Mouse (Mus musculus): Measurements from ENCODE around the gene Auts2.

The Auts2 gene

DNA sequence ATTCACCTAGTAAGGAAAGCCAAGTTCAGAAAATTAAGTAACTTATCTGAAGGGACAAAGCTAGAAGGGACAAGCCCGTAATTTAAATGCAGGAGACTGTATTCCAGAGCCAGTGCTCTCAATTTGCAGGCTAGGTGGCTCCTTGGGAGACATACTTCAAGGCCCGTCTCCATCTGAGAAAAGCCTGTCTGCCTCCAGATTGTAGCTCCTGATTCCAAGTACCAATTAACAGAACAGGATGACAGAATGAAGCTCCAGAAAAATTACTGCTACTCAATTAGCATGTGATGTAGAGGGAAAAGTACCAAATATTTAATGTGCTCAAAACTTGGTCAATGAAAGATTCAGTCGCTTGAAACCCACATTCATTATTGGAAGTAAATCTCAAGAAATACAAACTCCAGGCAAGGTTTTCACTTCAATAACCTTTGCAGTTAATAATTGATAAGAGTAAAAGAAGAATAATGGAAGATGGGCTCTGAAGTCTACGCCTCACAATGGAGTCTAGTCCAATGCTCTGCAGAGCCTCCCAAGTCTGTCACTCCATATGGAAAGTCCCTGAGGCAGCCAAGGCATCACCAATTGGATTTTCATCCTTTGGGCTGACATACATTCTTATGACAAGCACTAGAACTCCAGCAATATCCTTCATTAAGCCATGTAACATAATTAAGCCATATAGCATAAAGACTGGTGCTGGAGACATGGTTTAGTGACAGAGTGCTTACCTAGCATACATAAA lies 97.8 kb downstream of the Auts2 start:
- DNase-seq = no peak

DNA sequence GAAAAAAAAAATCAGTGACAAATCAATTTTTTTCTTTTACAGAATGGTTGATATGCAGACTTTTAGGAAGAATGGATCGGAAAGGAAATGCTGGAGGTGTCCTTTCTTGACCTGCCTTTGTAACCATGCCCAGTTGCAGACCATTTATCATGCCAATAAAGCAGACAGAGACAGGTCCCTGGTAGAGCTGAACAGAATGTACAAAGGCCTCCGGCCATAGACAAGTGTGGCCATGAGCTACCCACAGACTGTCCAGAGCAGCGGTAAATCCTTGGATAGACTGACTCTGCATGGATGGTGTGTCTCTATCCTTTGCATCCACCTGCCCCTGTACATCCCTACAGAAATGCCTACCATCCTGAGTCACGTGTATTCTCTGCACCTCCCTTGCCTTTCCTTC lies 100.2 kb downstream of the Auts2 start:
- DNase-seq = no peak

DNA sequence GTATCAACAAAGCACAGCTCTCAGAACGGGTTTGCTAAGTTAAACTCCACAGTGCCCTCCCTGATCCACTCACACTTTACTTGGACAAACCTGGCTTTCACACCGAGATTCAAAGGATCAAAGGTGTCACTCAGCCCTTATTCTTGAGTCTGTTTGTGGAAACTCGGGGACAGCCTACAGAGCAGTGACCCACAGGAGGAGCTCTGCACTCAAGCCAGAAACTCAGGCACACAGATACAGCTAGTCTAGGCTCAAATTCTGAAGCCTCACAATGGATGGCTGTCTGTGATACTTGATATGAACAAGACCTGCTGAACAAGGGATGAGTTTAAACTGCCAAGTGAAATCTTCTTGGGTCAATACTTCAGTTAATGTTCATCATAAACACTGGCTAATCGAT lies 104.7 kb downstream of the Auts2 start:
- DNase-seq = no peak

DNA sequence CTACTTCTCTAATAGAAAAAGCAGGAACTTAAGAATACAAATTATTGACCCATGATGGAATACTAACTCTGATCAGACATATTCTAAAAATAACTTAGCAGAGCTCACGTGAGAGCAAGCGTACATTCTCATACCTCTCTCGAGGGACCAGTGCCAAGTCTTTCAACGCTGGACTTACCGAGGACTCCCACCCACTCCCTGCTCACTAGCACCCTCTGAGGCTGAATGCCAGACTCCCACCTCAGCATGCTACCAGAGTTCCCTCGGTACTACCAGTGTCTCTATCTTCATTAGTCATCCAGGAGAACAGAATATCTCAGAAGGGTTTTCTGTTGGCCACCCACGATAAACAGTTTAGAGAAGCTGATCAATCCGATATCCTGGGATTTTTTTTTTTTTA lies 105.2 kb downstream of the Auts2 start:
- no peak for DNase-seq

DNA sequence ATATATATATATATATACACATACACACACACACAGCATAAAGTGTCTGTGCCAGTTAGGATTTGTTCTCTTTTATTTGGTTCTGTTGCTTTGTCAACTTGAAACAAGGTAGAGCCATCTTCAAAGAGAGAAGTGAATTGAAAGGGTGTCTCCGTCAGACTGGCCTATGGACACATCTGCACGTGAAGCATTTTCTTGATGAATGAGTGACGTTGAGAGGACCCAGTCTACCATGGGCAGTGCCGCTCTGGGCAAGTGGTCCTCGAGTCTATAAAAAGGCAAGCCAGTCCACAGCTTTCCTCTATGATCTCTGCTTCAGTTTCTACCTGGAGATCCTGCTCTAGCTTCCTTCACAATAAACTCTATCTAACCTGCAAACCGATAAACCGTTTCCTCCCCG lies 105.7 kb downstream of the Auts2 start:
- DNase-seq = no peak

DNA sequence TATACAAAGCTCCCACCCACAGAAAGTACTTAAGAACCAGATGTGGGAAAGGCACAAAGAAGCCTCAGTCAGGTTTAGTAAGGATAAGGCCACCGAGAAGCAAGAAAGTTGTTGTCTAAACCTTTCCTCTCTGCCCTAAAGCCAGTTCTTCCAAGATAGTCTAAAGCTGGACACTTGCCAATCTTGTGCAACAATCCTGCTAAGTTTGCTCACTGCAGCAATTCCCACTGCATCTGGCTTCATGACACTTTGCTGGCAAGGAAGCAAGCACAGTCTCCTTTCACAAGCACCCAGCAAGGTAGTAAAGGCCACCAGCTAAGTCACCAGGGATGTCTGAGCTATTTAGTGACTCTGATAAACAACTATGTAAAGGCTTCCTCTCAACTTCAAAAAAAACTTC lies 106.2 kb downstream of the Auts2 start:
- no peak for DNase-seq

DNA sequence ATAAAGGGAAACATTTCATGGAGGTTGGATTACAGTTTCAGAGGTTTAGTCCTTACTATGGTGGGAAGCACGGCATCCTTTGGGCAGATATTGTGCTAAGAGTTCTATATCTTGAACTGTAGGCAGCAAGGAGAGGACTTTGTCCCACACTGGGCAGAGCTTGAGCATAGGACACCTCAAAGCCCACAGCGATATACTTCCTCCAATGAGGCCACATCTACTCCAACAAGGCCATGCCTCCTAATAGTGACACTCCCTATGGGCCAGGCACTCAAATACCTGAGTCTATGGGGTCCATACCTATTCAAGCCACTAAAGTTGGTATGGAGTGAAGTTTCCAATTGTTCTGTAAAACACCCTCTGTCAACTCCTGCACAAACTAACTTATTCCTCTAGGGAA lies 106.7 kb downstream of the Auts2 start:
- DNase-seq = no peak

DNA sequence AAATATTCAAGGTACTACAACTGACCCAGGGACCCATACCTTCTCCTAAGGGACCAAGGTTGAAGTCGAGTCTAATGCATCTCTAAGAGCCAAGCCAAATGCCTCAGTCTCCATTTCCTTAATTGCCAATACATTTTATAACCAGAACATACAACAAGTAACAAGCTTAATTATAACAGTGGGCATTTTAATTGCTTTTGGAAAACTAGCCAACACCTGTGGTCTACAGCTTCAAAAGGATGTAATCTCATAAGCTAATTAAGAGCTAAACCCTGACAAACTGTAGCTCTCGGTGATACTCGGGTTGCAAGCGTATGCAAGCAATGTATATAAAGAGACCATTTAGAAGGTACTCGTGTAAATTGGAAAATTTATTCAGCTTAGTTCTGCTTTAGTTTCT lies 107.7 kb downstream of the Auts2 start:
- no peak for DNase-seq

DNA sequence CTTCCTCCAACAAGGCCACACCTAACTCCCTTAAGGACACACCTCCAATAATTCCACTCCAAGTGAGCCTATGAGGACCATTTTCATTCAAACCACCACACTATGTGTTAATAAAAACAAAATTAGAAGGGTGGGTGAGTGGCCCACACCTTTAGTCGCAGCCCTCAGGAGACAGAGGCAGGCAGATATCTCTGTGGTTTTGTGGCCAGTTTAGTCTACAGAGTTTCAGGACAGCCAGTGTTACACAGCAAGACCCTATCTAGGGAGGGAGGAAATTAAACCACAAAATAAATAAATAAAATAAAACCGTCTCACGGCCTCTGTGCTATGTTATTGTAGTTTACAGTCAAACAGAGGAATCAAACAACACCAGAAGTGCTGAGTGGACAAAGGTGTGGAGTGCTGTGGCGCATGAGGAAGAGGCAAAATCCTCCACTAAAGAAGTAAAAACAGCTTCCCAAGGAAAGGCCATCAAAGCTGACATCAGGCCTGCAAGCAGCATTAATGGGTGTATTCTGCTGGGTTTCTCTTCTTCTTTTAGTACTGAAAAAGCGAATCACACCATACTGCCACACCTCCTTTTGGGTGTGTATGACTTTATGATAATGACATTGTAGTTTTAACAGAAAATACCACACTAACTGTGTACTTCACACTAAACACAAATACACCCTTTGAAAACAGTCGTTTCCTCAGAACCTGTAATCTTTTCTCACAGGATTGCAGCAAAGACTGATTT lies 109.6 kb downstream of the Auts2 start:
- DNase-seq = no peak

DNA sequence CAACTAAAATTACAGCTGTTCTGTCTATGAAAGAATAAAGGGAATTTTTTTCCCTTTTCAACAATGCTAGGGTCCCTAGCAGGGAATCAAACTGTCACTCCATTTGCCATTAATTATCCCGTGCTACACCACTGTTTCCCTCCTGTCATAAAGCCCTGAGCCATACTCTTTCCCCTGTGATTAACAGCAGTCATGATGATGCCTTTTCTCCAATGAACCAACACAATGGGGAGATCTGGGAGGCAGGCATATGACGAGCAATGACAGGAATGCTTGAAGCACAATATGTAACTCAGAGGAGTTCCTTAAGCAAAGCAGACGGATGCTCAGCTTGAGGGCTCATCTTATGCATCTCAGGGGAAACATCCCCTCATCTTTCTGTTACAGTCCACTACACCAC lies 113.8 kb downstream of the Auts2 start:
- no peak for DNase-seq

DNA sequence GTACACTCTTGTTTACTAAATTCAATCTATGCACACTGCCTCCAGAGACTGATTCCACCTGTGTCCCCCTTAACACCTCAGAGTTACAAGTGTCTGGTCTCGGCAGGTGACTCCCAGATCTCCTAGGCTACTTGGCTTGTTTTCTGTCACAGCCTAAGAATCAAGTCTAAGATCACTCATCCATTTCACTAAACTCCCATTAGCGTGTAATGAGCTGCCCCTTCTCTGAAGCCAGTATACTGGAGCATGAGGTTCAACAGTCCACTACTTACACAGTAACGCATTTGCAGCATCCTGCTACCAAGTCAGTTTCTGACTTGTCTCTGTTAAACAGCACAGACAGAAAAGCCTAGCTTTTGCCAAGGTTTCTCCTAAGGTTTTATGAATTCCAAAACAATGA lies 116.8 kb downstream of the Auts2 start:
- no peak for DNase-seq

DNA sequence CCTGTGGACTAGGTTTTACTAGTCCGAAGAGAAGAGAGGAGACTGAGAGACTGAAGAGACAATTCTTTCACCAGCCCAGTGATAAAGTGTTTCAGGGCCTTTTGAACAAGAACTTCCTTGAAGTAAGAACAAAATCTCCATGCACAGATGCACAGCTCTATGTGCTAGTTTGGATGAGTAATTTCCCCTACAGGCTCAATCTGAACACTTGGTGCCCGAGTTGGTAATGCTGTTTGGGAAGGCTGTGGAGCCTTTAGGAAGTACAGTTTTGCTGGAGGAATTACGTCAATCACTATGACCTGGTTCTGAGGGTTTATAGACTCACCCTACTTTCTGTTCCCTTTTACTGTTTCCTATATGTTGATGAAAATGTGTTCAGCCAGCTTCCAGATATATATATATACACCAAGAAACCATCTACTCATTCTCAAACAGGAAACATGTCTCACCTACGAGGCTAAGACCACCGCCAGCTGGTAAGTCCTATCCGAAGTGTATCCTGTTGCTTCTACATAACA lies 117.3 kb downstream of the Auts2 start:
- no peak for DNase-seq

DNA sequence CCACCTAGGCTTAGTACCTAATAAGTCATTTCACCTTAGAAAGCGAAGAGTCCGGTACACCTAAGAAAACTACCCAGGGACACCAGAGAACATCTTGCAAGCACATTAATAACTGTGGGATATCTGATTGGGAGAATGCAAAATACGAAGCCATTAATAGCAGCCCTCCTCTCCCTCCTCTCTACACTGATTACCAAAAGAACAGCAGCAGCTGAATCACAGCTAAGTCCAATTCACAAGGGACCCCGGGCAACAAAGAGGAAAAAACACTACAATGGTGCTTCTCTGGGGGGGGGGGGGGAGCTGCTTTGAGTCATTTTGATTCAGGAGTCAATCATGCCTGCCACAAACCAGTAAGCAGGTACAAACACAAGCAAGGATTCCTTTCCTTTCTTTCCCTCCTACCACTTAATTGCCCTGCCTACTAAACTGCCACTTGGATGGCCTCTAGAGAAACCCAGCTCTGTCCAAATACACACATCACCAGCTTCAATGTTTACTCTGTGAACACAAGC lies 132.7 kb downstream of the Auts2 start:
- no peak for DNase-seq

DNA sequence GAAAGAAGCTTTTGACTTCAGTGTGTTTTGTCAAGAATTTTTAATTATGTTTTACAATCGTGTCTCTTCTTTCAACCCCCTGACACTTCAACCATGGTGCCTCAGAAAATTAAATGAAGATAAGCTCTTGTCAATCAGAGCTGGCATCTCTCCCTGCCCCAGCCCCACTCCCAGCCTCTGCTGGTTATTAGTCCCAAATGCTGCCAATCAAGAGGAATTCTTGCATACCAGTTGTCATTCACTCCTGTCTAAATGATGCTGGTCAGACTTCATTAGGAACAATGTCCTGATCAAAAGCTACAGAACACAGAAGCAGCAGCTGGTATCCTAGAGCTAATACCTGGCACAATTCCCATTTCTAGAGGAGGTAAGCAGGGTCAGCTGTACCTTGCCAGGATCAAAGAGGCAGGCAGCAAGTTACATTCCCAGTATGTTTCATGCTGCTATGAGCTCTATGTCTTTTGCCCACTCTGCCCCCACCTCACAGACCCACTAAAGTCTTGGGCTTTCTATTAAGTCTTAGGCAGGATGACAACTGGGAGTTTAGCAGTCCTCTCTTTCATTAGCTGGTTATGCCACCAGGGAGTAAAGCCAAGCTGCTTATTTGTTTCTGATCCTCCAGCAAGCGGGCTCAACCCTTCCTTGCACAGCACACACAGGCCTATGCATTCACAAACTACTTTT lies 134.1 kb downstream of the Auts2 start:
- no peak for DNase-seq

DNA sequence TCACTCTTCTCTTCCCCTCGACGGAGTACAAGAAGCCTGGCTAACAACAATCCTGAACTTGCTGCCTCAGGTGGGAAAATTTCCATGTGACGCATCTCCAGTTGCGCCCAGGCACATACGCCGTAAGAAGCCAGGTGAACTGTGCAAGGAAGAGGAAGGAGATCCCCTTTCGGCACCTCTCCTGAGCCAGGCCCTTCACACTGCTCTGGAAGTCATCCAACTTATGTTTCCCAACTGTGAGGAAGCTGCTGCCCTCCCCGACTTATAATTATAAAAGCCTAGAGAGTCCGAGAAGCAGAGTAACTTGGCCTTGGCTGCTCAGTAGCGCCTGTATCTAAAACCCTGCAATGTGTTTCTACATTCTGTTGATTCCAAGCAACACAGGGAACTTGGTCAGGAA lies 142.6 kb downstream of the Auts2 start:
- DNase-seq = no peak

DNA sequence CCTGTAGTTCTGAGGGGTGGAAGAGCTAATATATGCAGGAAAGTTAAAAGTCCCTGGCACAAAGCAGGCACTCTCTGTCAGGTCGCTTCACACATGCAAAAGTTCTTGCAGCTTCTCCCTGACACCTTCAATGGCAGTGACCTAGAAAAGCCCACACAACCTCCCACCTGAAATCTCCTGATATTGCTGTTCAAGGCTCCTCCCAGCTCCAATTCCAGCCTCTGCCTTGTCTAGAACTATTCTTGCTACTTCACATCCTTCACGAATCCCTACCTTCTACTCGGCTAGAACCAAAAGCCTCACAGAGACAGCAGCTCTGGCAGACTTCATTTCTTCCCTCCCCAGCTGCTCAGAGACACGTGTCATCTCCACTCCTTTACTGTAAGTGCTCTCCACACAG lies 143.7 kb downstream of the Auts2 start:
- no peak for DNase-seq

DNA sequence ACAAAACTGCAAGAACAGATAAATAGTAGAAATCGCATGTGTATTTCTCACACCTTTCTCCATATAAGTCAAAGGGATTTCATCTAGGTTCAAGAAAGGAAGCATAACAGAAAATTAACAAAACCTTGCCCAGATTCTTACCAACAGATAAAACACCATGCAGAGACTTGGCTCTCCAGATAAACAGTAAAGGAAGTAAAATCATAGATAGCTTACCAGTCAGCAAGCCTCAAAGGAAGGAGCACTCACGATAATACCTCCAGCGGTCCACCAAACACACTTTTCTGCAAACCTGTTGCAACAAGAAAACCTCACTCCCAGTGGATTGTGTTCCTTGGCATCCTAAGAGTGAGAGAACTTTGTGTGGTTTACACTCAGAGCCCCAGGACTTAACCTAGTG lies 147.2 kb downstream of the Auts2 start:
- DNase-seq = no peak

DNA sequence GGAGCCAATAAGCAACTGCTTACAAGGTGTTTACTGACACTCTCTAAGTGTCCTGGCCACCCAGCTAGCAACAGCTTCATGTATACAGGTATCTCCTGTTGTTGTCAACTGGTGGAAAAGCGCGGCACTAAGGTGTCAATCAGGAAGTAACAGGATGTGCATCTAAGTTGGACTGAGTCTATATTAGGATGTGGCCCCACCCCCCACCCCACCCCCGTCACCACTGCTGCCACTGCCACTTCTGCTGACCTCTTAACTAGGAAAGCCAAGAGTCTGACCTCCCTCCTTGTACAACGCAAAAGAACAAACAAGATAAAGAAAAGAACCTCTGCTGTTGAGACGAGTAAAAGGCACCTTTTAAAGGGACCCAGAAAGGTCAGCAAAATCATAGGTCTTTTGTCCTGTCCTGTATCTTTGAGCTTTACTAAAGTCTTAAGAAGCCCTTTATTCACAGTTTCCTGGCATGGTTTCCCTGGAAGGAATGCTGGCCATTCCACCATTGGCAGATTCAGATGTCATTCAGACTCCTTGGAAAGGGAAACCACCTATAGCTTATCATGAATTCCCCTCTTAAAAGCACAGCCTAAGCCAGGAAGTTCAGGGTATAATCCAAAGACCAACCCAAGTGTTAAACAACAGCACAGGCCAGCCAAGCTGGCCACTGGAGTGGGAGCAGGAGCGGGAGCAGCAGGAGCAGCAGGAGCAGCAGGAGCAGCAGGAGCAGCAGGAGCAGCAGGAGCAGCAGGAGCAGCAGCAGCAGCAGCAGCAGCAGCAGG lies 148.2 kb downstream of the Auts2 start:
- no peak for DNase-seq

DNA sequence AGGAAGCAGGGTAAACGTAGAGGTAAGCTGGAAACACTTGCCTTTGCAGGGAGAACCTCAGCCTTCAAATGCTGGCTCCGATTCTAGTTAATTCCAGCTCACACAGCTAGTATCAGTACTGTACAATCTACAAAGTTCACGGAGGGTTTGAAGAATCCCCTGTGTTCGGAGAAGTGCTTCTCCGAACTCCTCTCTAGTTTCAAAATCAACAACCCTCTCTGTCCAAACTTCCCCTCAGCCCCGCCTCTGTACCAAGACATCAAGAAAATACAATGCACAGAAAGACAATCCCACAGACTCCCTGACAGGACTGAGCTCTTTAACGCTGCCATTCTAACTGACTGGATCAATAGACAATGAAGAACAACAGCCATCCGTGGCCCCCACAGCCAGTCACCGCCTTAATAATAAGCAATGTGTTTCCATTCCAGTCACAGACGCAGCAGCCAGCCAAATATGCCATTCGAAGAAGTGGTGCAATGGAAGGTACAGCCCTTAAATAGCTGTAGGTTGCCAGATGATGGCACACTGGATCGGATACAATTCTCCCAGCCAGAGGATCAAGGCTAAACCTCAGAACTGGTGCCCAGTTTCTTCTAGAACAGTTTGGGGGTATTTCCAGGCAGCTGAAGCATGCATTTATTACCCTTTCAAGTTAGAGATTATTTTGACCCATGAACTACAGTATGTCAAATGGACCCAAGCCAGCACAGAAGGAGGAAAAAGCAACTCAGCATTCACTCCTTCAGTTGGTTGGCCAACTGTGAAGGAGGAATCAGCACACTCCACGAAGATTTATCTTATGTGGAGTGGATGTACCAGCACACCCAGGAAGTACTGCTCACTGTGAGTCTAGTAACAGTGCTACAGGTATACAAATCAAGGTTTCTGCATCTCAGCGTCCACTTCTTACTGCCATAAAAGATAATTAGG lies 151.0 kb downstream of the Auts2 start:
- DNase-seq = no peak

DNA sequence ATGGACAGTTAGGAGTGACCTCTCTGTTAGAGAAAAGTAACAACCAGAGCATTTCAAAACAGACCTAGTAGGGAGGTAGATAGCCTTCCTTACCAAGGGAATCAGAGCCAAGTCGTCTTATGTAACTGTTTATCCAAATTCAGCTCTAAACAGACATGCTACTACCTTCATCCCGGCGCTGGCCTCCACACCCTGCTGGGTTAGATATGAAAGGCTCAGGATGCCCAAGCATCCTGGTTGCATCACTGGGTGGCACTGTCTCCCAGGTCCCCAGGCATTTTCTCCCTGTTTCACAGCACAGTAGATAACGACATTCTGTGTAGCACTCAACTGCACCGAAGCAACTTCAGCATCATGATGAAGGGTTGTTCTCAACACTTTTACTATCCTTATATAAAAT lies 154.4 kb downstream of the Auts2 start:
- DNase-seq = no peak

DNA sequence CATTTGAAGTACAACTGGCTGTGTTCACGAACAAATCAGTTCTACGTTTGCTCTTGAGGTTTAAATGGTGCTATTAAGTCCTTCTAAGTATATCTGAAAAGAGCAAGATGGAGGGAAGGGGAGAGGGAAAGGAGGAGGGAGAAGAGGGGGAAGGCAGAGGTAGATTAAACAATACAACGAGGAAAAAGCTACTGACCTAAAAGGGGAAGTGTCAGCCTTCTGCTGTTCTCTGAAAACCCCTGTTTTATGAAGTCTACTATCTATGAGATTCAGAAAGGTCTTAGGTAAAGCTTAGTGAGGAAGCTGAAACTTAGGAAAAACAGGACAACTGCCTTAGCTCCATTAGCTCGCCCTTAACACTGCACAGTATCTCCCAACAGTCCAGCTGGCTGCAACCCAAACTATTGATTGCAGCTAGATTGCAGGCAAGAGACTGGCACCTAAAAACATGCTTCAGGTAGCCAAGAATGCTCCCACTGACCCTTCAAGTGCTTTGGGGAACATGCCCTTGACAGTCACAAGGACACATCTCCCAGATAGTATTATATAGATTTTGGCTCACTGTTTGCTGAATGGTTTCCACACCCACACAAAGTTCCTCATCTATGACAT lies 157.8 kb downstream of the Auts2 start:
- DNase-seq = no peak

Measured in spleen, adult 18-20 months (tissue).